Mouse (Mus musculus) heart, adult 2 months (tissue): ENCODE data around the gene Cep170. TPM values are rescaled to one million over a fixed set of nuclear protein-coding genes. Genes with fewer than 3 reads are reported as not detected.
A peak's percentile ranks its signal among the peaks of the same experiment; 100 is the strongest.

ENCODE experiments used
- DNase-seq, 2 experiments: peaks; one replicate each; pipeline ENCODE4 v3.0.0; 2021
- H3K27ac ChIP-seq: fragments of 200-600 bp; 2 replicates; pipeline ENCODE4 v1.8.1; 2022
- H3K27me3 ChIP-seq: fragments of 200-500 bp; 2 replicates; pipeline ENCODE4 v1.6.1; 2012; ENCODE audit warnings: mild to moderate bottlenecking, low read length, inconsistent platforms, mixed read lengths; ENCODE audit not compliant: control insufficient read depth, insufficient read depth
- H3K36me3 ChIP-seq: fragments of 200-500 bp; 2 replicates; pipeline ENCODE4 v1.6.1; 2012; ENCODE audit warnings: low read length, inconsistent platforms; ENCODE audit not compliant: control insufficient read depth, insufficient read depth
- H3K4me1 ChIP-seq: fragments of 200-500 bp; 2 replicates; pipeline ENCODE4 v1.6.1; 2011; ENCODE audit warnings: low read length; ENCODE audit not compliant: control insufficient read depth, insufficient read depth
- H3K4me3 ChIP-seq: fragments of 200-600 bp; 2 replicates; pipeline ENCODE4 v1.8.1; 2022
- H3K79me2 ChIP-seq: fragments of 200-500 bp; replicated peaks from 2 replicates; pipeline ENCODE4 v1.6.1; 2012; ENCODE audit warnings: mild to moderate bottlenecking, inconsistent platforms, low read length, moderate library complexity, mixed read lengths; ENCODE audit not compliant: control insufficient read depth, insufficient read depth
- H3K9ac ChIP-seq: fragments of 200-500 bp; 2 replicates; pipeline ENCODE4 v1.6.1; 2012; ENCODE audit warnings: low read depth, mild to moderate bottlenecking, control low read depth, inconsistent platforms, low read length, mixed read lengths
- CTCF ChIP-seq: fragments of 200-600 bp; IDR thresholded peaks from 2 replicates; pipeline ENCODE4 v1.8.1; 2022; ENCODE audit warnings: antibody characterized with exemption, mild to moderate bottlenecking, moderate library complexity
- EP300 ChIP-seq: fragments of 200-500 bp; IDR thresholded peaks from 2 replicates; pipeline ENCODE4 v1.6.1; 2011; ENCODE audit warnings: low read depth, low read length, control low read depth; ENCODE audit not compliant: insufficient read depth
- POLR2A ChIP-seq: fragments of 200-500 bp; IDR thresholded peaks from 2 replicates; pipeline ENCODE4 v1.6.1; 2011; ENCODE audit warnings: mild to moderate bottlenecking, low read depth, low read length, control low read depth; ENCODE audit not compliant: insufficient read depth
- WGBS: fragments of 180-500 bp; shearing (Covaris S2); methylation state at CpG from one replicate; pipeline ENCODE4 v1.1.7; 2018; 5-methylcytosine and 5-hydroxymethylcytosine counted together
- intact Hi-C: fragments of 180-260 bp; cut with DNase I; formaldehyde crosslinking; loops from one replicate; pipeline ENCODE4 v1.15.1; 2025
- polyA plus RNA-seq: library from polyadenylated mRNA; depleted of rRNA; stranded (reverse); fragments of >200 nt; gene quantifications from 2 replicates; pipeline ENCODE4 v1.2.3, GENCODE M21; 2012
- total RNA-seq, 2 experiments: library from RNA; stranded (reverse); gene quantifications; 2 replicates each; pipeline ENCODE4 v1.2.3; 2021

Gene Cep170
- total and polyA plus RNA-seq, 3 experiments, result 5.8 to 22.9 (median 17.8) TPM

- no peak for DNase-seq
Measured at GRCm38 (mm10) chr1:176727372-176727771, 86.5 kb downstream of the Cep170 start.

GRCm38 (mm10) chr1:176724771-176725170 lies 89.1 kb downstream of the Cep170 start:
- TF ChIP-seq EP300 (no peak), CTCF (no peak), POLR2A (no peak)
- Histone ChIP-seq H3K36me3 (no peaks in the 10 kb centered on the region), H3K79me2 (no peaks in the 10 kb centered on the region), H3K4me1 (peaks cover 2% of the 10 kb centered on the region), H3K27ac (no peak overlapping the region), H3K27me3 (no peaks in the 10 kb centered on the region), H3K4me3 (no peak overlapping the region), H3K9ac (no peak overlapping the region)
- intact Hi-C loops, result no loop called here
- 96% methylated on average over 20 of the region's 20 CpGs for WGBS
- DNase-seq, result no peak

More at GRCm38 (mm10) chr1:176727372-176727771, 86.5 kb downstream of the Cep170 start:
- Histone ChIP-seq H3K79me2 (no peaks in the 10 kb centered on the region), H3K27ac (no peak overlapping the region), H3K27me3 (no peaks in the 10 kb centered on the region), H3K36me3 (no peaks in the 10 kb centered on the region), H3K9ac (no peak overlapping the region), H3K4me3 (no peak overlapping the region), H3K4me1 (peaks cover 2% of the 10 kb centered on the region)
- 94% methylated on average over 2 of the region's 2 CpGs for WGBS
- TF ChIP-seq CTCF (no peak), EP300 (no peak), POLR2A (no peak)
- intact Hi-C loops, result no loop called here

GRCm38 (mm10) chr1:176723858-176724713 lies 89.8 kb downstream of the Cep170 start:
- no peaks in the 10 kb centered on the region for H3K36me3 ChIP-seq
- intact Hi-C loops, result no loop called here

GRCm38 (mm10) chr1:176712436-176712835 lies 101.4 kb downstream of the Cep170 start:
- TF ChIP-seq CTCF (peak; percentile 91), EP300 (no peak)
- no peaks in the 10 kb centered on the region for H3K36me3 ChIP-seq

More at GRCm38 (mm10) chr1:176723858-176724713, 89.8 kb downstream of the Cep170 start:
- no peaks in the 10 kb centered on the region for H3K27me3 ChIP-seq
- peak in 1 of 2 experiments; percentile 10 for DNase-seq
- WGBS, result 70% methylated on average over 8 of the region's 8 CpGs
- H3K79me2 ChIP-seq, result no peaks in the 10 kb centered on the region
- H3K4me1 ChIP-seq, result peaks cover 2% of the 10 kb centered on the region
- TF ChIP-seq POLR2A, result no peak
- no peak overlapping the region for H3K4me3 ChIP-seq
- H3K9ac ChIP-seq, result no peak overlapping the region
- no peak overlapping the region for H3K27ac ChIP-seq

GRCm38 (mm10) chr1:176700226-176700625 lies 113.6 kb downstream of the Cep170 start:
- no peak overlapping the region for H3K27ac ChIP-seq
- no peak for DNase-seq
- no peaks in the 10 kb centered on the region for H3K36me3 ChIP-seq
- H3K4me3 ChIP-seq, result no peak overlapping the region
- H3K27me3 ChIP-seq, result no peaks in the 10 kb centered on the region
- no peaks in the 10 kb centered on the region for H3K79me2 ChIP-seq
- intact Hi-C loops, result loop anchor here (1.0 kb wide), 1 partner anchor 764 kb away; no protein-coding TSS in a partner anchor
- H3K9ac ChIP-seq, result no peak overlapping the region
- WGBS, result 90% methylated on average over 1 of the region's 1 CpGs
- no peak for TF ChIP-seq EP300
- no peak for TF ChIP-seq POLR2A
- no peak for TF ChIP-seq CTCF
- no peaks in the 10 kb centered on the region for H3K4me1 ChIP-seq

More at GRCm38 (mm10) chr1:176712436-176712835, 101.4 kb downstream of the Cep170 start:
- intact Hi-C loops, result loop anchor here (1.0 kb wide), 1 partner anchor 150 kb away; no protein-coding TSS in a partner anchor
- WGBS, result 43% methylated on average over 2 of the region's 2 CpGs
- Histone ChIP-seq H3K9ac (no peak overlapping the region), H3K4me3 (no peak overlapping the region), H3K27me3 (no peaks in the 10 kb centered on the region), H3K4me1 (no peaks in the 10 kb centered on the region), H3K79me2 (no peaks in the 10 kb centered on the region), H3K27ac (no peak overlapping the region)
- no peak for DNase-seq

GRCm38 (mm10) chr1:176699793-176700192 lies 114.1 kb downstream of the Cep170 start:
- intact Hi-C loops, result loop anchor here (1.0 kb wide), 2 partner anchors 476 to 763 kb away; no protein-coding TSS in a partner anchor
- Histone ChIP-seq H3K36me3 (no peaks in the 10 kb centered on the region), H3K27me3 (no peaks in the 10 kb centered on the region), H3K9ac (no peak overlapping the region), H3K4me1 (no peaks in the 10 kb centered on the region), H3K27ac (no peak overlapping the region), H3K79me2 (no peaks in the 10 kb centered on the region), H3K4me3 (no peak overlapping the region)
- no peak for TF ChIP-seq POLR2A
- TF ChIP-seq EP300, result no peak
- TF ChIP-seq CTCF, result peak; percentile 76
- peak; percentile 4 to 46 for DNase-seq
